Mouse (Mus musculus): Measurements from ENCODE around the gene Cdc40.
A peak's percentile ranks its signal among the peaks of the same experiment; 100 is the strongest.
"Not testable (repeated sequence)": the region's sequence is repeated elsewhere in the genome, so short reads cannot be mapped to it uniquely, and the experiment has no call there.

Cdc40 gene

GRCm38 (mm10) chr10:40857599-40857998 lies 25.5 kb downstream of the Cdc40 start:
- DNase-seq = no peak

DNA sequence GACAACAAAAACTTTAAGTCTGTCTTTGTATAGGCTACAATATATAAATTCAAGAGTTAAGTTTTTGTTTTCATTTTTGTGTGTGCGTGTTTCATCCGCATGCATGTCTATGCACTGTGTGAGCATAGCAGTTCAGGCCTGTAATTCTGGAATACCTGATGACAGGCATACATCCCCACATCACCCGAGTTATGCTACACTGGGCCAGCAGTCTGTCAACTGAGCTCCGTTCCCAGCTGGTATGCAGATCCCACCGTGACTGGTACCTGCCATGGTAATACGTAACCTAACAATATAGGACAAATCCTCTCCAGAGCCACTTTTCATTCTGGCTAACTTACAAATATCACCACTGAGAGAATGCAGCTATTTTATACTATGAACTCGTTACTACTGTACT lies 26.4 kb downstream of the Cdc40 start:
- DNase-seq = no peak

- DNase-seq = no peak
These were observed 27.5 kb downstream of the Cdc40 start for GRCm38 (mm10) chr10:40855616-40856015.

DNA sequence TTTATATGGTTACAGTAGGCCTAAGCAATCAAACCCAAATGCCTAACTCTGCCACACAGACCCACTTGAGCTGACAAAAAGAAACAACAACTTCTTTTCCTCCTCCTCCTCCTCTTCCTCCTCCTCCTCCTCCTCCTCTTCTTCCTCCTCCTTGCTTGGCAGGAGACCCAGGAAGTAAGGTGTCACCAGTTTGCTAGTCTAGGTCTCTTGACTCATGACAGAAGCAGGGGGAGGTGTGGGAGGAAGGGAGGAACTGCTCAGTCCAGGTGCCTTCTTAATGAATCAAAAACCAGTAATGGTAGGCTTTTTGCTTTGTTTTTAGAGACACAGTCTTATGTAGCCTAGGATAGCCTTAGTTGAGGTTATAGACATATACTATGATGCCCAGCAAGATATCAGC lies 32.0 kb downstream of the Cdc40 start:
- no peak for DNase-seq

DNA sequence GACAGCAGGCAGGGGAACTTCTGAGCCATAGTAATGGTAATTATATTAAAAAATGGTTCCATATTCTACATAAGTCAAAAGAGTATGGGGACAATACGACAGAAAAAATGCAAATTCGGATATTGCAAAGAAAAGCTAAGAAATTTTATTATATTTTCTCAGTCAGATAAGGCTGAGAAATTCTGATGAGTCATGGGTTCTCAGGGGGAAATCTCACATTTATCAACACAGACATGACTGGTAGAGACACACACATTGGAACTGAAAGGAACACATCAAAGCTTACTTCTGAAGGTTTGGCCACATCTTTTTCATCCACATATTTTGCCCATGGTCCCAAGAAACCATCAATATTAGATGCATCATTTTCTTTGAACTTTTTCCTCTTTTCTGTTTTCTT lies 32.5 kb downstream of the Cdc40 start:
- DNase-seq = no peak

GRCm38 (mm10) chr10:40847176-40847874 lies 35.8 kb downstream of the Cdc40 start:
- no peak for DNase-seq

DNA sequence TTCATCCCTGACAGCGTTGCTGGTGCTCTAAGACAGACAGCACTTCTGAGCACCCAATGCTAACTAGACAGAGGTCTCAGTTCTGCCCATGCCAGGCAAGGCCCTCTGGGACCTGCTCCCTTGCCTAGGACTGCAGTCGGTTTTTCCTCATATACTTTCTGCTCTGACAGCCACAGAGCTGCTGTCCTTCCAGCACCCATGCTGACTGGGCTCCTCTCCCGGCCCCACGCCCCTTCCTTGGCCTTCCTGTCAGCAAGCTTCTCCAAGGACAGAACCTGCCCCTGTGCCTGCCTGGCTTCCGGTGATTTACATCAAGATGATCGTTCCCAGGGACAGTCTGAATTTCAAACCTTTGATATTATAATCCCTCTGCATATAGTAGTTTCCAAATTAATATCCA lies 37.5 kb downstream of the Cdc40 start:
- DNase-seq = no peak

DNA sequence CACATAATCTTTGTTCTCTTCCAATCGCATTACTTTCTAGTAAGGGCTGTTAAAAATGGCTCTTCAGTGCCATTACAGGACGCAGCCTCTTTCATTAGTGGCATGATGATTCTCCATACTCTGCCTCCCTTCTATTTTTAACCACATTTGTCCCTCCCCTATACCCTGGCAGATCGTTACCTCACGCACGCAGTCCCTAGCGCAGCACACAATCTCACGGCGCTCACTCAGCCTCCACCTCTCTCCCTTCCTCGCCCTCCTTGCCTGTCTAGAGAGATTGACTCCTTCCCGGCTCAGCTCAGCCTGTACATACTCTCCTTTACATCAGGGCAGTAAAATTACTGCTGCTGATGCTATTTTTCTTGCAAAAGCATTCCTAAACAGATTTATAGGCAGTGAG lies 38.6 kb downstream of the Cdc40 start:
- peak; percentile 7 for DNase-seq

GRCm38 (mm10) chr10:40843841-40844240 lies 39.3 kb downstream of the Cdc40 start:
- DNase-seq = no peak

DNA sequence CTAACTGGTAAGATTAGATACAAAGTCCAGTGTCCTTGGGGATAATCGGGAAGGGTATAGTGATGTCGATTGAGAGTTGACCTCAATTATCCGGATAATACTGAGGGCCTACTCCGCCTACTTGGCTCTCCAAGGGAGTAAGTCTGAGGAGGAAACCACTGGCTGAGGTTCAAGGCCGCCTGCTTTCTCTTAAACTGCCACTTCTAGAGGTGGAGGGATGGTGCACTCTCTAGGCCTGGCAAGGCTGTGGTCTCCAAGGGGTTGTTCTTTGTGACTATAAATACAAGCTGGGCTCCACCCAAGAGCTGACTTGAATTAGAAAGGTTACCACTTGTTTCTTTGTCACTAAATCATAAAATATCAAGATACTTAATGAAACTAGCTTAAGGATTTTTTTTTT lies 43.0 kb downstream of the Cdc40 start:
- DNase-seq = no peak

DNA sequence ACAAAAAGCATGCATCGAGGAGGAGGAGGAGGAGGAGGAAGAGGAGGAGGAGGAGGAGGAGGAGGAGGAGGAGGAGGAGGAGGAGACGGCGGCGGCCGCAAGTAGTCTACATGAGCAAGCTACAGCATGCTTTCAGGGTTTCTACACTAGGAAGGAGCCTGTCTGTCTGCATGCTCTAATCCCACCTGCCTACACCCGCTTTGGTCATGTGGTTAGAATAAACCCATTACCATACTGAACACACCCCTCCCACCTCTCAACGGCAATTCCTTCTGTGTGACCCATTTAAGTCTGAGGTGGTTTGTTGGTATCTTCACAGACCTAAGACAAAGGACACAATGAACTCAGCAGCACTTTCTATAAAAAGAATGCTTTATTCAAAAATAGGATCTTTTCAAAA lies 51.8 kb downstream of the Cdc40 start:
- no peak for DNase-seq

- no peak for DNase-seq
These were observed 52.8 kb downstream of the Cdc40 start for GRCm38 (mm10) chr10:40830312-40830711.

DNA sequence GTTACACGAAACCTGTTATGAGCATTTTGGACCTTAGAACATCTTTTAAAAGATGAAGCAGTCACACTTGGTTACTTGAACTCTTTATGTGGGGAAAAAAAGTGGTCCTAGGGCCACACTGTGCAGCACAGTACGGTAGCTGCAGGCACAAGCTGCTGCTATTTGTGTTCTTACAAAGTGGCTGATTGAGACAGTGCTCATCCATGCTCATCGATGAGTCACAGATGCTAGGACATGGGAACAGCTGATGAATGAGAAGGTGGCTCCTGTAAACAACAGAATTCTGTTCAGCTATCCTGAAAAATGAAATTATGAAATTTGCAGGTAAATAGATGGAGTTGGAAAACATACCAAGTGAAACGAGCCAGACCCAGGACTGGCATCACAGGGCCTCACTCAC lies 55.4 kb downstream of the Cdc40 start:
- DNase-seq = no peak

GRCm38 (mm10) chr10:40825952-40826351 lies 57.2 kb downstream of the Cdc40 start:
- DNase-seq = no peak

DNA sequence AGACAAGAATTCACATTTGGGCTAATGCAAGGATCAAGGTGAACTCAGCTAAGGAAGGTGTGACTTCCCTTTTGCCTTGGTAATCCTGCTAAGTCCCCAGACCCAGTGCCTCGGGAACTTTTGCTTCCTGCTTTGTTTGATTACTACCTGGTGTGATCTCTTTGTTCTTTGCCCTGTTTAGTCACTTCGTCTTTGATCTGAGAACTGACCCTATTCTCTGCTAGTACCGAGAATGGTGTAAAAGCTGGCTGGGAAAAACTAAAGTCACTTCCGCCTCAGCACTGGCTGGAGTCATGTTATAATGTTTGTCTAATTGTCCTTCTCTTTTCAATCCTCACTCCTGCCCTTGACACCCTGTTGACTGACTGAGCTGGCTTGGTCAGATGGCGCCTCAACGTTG lies 66.6 kb downstream of the Cdc40 start:
- no peak for DNase-seq

DNA sequence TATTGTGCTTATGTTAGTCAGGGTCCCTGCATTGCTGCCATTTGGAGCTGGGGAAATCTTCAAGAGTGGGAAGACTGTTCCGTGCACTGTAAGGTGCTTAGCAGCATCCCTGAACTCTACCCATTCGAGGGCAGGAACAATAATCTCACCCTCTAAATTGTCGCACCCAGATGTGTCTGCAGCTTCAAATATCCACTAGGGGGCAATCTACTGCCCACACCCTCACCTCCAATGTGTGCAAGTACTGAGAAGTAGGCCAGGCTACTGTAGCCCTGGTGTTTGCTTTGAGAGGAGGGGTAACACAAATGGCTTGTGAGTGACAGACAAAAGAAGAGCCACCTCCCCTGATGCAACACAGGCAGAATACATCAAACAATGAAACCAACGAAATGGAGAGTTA lies 69.5 kb downstream of the Cdc40 start:
- peak; percentile 17 for DNase-seq

DNA sequence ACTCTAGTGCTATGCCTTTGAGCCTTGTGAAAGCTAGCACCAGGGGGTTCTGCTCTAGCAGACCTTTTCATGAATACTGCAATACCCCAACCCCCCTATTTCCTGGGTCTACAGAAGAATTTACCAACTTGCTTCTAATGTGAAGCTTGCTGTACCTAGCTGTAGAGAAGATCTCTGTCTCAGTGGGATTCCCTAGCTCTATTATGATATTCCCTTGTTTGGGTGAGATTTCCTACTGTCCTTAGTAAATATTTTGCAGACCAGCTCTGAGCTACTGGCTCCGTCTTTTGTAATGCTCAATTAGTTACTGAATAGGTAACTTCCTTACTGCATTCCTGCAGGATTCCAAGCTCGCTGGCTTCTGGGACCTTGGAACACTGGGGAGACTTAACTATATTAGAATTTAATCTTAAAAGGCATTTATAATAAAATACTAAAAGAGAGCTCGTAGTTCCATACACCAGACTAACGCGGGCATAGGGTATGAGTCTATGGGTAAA lies 73.7 kb downstream of the Cdc40 start:
- not testable (repeated sequence) for DNase-seq

DNA sequence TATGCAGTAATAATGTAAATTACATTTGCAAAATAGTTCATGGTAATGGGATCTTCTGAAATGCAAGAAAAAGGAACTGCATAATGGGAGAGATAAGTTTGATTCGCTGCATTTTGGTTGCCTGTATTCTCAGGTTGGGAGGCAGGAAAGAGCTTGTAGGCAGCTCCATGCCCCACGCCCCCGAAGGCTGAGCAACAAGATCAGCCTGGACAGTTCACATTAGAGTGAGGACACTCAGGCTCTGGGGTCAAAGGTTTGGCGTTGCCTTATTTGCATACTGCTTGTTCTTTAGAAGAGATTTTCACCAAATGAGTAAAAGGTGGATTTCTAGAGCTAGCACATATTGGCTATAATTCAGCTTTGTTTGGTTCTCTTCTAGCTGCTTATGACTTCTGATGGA lies 76.9 kb downstream of the Cdc40 start:
- DNase-seq = no peak

DNA sequence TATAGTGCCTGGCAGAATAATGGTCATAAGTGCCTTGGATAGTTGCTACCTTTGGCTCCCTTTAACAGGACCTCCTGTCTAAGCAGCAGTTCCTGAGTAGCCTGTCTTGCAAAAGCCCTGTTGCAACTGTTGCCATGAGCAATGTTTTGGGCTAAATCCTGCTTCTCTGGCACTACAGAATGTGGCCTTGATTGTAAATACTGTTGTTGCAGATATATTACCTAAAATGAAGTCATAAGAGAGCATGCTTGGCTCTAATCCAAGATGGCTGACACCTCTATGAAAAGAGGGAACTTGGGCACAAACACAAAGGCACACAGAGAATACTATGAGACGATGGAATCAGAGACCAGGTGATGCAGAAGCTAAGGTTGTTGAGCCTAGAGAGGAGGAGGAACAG lies 77.9 kb downstream of the Cdc40 start:
- no peak for DNase-seq

DNA sequence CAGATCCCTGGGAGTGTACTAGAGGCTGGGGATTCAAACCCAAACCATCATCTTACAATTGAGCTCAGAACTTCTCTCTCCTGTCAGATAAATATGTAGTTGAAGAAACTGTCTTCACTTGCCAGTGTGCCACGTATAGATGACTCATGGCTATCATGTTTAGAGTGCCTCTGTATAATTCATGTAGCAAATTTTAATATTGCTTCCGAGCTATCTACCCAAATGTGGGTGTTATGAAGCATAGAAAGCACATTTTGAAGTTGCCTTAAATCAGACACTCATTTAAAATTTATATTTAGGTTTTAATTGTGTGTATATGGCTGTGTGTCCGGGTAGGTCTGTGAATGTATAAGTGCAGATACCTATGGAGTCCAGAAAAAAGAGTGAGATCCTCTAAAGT lies 91.0 kb downstream of the Cdc40 start:
- no peak for DNase-seq

- DNase-seq = no peak
These were observed 92.7 kb downstream of the Cdc40 start for GRCm38 (mm10) chr10:40790406-40790805.

Measured in embryo, embryonic 11 days (tissue).